Mouse (Mus musculus) testis, postnatal 14 days (tissue): Measurements from ENCODE around the gene Cyp2d11.

Source experiments
- DNase-seq: peaks from one replicate; pipeline ENCODE4 v3.0.0; 2021; ENCODE audit warnings: low spot score

The Cyp2d11 gene

GRCm38 (mm10) chr15:82350349-82350748 lies 43.5 kb downstream of the Cyp2d11 start:
- no peak for DNase-seq

- DNase-seq, result no peak
These were observed 44.9 kb downstream of the Cyp2d11 start for GRCm38 (mm10) chr15:82348999-82349341.

DNA sequence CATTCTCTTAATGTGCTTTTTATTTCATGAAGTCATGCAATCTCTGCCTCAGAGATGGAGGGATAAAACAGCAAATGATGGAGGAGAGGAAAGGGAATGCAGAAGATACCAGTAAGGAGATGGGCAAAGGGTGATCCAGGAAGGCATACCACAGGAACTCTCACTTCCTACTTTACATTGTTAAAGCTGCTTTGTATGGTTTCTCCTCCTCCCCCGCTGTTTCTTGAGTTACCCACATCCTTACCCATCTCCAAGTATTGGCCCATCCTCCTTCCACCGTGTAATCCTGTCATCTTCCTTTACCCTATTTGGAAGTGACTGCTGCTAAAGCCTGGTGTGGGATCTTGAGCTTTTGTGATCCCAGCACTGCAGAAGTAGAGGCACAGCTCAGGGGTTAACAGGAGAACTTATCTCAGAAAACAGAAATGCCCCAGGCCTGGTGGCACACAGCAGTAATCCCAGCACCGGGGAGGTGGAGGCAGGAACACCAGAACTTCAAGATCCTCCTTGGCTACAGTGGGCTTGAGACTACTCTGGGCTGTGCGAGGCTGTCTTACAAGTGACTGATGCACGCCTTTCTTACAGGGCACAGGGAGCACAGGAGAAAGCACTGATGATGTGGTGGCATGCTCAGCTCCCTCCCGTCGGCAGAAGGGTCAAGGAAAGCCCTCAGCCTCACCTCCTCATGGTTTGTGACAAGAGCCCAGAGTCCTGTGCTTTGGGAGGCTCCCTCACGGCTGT lies 45.4 kb downstream of the Cyp2d11 start:
- DNase-seq, result no peak

- no peak for DNase-seq
These were observed 46.0 kb downstream of the Cyp2d11 start for GRCm38 (mm10) chr15:82347852-82348251.

DNA sequence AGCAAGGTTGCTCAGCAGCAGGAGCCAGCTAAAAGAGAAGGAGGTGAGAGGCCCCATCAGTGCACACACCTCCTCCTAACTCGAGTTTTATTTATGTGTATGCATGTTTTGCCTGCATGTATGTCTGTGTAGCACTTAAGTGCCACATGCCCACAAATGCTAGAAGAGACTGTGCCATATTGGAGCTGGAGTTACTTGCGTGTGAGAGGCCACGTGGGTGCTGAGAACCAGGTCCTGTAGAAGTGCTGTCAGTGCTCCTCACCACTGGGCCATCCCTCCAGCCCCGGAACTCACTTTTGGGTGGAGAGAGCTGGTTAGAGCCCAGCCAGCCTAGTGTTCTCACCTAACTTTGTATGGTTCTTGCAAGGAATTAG lies 46.5 kb downstream of the Cyp2d11 start:
- DNase-seq, result no peak

- no peak for DNase-seq
These were observed 47.1 kb downstream of the Cyp2d11 start for GRCm38 (mm10) chr15:82346580-82347302.

DNA sequence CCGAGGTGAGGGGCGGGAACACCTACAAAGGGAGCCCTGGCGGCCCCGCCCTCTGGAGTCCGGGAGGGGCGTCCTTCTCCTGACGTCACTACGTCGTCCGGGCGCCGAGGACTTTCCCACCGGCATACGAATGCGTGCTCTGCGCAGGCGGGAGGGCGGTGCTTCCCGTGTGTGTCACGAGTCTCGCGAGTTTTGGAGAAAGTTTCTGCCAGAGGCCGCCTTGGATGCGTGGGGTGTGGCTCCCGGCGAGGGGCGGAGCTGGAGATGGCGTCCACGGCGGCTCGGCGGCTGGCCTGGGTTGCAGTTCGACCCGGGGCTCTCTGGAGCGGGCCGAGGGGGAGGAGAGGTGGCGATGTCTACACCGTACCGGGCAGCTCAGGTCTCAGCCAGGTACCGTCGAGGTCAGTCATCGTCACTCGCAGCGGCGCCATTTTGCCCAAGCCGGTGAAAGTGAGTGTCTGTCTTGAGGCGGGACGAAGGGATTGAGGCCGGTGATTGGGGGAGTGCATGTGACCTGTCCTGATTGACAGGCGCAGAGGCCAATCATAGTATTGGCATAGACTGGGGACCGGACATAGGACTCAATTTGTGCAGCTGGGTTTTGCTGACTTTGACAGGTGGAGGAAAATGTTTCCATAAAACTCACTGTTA lies 47.9 kb downstream of the Cyp2d11 start:
- DNase-seq, result peak; percentile 98

DNA sequence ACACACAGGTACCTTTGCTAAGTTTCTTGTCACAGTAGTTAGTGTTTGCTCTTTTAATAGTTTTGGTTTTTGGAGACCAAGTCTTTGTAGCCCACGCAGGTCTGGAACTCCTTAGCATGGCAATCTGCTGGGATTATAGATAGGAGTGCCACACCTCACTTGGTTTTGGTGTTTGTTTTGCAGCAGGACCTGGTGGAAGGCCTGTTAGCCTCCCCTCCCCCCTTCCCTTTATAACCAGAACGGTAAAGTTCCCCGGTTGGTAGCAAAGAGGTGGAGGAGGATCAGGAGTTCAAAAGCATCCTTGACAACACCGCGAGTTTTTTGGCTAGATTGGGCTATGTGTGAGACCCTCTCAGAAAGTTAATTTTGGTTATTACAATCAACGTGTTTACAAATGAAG lies 48.9 kb downstream of the Cyp2d11 start:
- DNase-seq, result no peak

DNA sequence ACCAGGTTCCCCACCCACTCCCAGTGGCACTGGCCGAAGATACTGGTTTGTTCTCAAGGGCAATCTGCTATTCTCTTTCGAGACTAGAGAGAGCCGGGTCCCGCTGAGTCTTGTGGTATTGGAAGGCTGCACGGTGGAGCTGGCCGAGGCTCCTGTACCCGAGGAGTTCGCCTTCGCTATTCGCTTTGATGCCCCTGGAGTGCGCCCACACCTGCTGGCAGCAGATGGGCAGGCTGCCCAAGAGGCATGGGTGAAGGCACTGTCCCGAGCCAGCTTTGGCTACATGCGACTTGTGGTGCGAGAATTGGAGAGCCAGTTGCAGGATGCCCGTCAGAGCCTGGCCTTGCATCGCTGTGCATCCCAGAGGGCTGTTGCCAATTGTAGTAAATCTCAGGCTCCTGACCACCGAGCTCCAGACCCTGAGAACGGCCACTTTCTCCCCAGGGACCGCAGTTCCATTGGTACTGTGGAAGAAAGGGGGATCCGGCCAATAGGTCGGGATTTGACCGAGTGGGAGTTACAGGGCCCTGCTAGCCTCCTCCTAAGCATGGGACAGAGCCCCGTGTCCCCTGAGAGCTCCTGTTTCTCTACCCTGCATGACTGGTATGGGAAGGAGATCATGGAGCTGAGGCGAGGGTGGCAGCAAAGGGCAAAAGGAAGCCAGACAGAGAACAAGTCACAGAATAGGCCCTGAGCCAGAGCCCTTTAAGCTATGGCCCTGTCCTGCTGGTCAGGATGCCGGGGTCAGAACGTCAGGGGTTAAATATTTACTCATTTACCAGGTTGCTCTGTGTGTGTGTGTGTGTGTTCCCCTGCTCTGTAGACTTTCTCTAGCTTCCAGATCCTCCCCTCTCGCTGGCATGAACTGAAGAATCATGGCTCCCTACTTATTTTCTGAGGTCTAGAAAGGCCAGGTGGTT lies 50.2 kb downstream of the Cyp2d11 start:
- no peak for DNase-seq

DNA sequence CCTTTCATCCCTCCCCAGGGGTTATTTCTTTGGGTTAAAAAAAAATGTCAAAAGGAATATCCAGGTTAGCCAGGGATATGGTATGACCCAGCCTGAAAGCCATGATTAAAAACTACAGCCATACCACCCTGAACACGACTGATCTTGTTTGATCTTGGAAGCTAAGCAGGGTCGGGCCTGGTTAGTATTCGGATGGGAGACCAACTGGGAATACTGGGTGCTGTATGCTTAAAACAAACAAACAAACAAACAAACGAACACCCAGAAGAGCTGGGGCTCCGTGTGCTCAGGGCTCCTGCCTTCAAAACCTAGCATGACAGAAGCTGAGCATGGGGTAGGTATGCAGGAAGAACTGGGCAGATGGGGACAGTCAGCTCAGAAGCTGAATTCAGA lies 51.3 kb downstream of the Cyp2d11 start:
- DNase-seq, result no peak

- DNase-seq, result no peak
These were observed 51.9 kb downstream of the Cyp2d11 start for GRCm38 (mm10) chr15:82341675-82342542.

GRCm38 (mm10) chr15:82341036-82341501 lies 52.8 kb downstream of the Cyp2d11 start:
- no peak for DNase-seq

DNA sequence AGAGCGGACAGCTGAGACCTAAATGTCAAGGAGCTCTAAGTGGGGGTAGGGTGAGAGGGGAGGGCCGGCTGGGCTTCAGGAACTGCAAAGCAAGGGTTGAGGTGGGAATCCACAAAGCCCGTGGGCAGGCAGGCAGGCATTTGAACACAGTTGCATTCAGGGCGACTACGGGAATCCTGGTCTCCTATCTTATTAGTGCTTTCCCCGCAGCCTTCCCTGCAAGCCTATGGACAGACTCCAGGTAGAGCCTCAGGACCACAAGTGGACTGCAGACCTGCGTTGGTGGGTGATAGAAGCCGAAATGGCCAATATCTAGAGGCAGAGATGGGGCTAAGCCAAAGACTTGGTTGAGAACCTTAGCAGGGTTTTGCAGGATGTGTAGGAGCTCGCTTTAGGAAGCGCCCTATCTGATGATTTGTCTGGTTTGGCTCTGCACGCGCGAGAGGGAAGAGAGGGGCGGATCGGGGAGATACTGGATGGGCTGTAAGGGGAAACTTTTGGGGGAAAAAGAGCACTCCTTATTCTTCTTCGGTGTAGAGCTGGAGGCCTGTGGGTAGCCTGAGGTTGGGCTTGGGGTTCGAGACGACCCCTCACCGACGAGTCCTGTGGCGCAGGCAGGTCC lies 53.3 kb downstream of the Cyp2d11 start:
- DNase-seq, result no peak

DNA sequence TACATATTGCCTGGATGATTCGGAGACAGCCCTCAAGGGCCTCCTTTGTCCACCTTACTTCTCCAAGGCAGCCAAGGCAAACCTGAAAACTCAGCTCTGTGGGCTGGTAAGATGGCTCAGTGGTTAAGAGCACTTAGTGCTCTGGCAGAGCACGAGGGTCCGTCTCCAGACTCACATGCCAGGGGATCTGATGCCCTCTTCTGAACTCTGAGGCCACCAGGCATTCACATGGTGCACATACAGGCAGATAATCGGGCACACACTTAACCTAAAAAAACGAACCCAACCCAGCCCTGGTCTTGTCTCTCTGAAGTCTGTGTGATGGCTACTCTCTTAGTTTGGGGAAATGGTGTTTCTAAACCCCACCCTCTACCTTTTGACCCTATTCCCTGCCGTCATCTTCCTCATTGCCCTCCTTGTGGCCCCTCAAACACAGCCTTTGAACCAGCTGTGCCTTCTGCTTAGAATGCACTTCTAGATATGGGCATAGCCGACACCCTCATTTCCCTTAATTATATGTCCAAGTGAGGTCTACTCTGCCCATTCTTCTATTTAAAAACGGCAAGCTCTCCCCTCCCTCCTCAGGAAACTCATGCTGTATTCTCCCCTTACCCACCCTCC lies 54.1 kb downstream of the Cyp2d11 start:
- DNase-seq, result no peak
